Mouse (Mus musculus): ENCODE data around the gene Hsp90ab1. TPM values are rescaled to one million over a fixed set of nuclear protein-coding genes. Genes with fewer than 3 reads are reported as not detected.

Gene Hsp90ab1
- polyA plus RNA-seq, 1 experiment from 2014 or later: 1,551 TPM

DNA sequence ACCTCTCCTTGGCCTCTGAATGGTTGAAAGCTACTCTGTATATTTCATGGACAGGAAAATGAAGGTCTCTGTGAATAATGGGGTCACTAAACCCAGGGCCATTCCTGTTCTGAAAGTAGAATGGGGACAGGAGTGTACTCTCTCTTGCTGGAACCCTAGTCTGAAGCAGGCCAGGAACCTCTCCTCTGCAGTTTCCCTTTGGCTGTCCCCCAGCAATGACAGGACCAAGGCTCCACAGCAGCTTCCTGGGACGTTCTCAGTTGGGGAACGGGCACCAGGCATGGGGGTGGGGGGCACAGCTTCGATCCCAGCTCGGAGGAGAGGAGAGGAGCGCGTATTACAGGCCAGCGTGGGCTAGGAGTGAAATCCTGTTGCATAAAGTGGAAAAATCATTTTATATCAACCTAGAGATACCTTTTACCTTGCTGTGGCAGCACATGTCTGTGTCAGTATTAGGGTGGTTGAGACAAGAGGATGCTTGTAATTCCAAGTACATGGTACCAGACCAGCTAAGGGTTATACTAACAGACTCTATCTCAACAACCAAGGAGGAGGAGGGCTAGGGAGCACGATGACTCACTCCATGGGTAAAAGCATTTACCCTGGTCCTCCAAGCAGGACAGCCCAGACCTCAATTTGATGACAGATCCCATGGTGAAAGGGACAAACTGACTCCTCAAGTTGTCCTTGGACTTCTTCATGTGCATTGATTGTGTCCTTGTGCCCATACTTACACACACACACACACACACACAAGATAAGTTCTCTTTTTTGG lies 2.2 kb upstream of the Hsp90ab1 start:
- Histone ChIP-seq H3K9ac (no peak overlapping the region), H3K4me3 (replicated peaks) (no peak overlapping the region), H3K27me3 (replicated peaks) (no peaks in the 10 kb centered on the region), H3K4me2 (peak overlapping the region; percentile 84; the same call in 1 of the 2 replicates), H3K36me3 (peaks cover 15% of the 10 kb centered on the region), H3K27ac (peak overlapping the region; percentile 99), H3K9me3 (no peaks in the 10 kb centered on the region), H3K4me1 (peaks cover 26% of the 10 kb centered on the region)
- no peak for ATAC-seq (ENCODE audit: insufficient read depth, low FRiP score, low read depth)
- WGBS: 84% methylated on average over 8 of the region's 8 CpGs

DNA sequence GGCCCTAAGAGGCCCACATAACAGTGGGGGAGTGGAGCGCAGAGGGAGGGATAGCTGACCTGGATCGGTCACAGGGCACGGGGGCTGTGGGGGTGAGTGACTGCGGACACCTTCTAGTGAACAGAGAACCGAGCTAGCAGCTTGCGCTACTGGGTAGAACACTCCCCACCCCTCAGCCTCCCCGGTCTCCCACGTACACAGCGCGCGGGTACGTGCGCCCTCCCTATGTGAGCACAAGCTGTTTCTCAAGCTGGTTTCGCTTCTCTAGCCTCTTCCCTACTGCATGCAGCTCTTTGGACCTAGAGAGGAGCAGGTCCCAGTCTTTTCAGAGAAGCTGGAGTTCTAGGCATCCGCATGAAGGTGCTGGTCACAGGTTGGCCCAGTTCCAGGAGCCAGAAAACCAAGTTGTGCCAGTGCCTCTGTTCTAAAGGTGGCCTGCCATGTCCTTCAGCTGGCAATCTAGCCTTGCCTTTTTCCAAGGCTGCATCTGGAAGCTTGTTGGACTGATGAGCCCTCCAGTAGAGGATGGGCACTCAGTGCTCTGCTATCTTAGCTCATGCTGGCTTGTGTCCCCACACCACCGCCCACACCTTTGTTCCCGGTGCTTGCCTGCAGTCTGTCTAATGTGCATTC lies 1.2 kb upstream of the Hsp90ab1 start:
- H3K27me3 ChIP-seq (replicated peaks): no peaks in the 10 kb centered on the region
- H3K4me1 ChIP-seq: peaks cover 35% of the 10 kb centered on the region
- peak overlapping the region; percentile 99 for H3K27ac ChIP-seq
- H3K4me3 ChIP-seq (replicated peaks): peak overlapping the region; percentile 99
- H3K9me3 ChIP-seq: no peaks in the 10 kb centered on the region
- peak overlapping the region; percentile 84 for H3K4me2 ChIP-seq
- H3K36me3 ChIP-seq: peaks cover 26% of the 10 kb centered on the region
- WGBS: 4% methylated on average over 17 of the region's 17 CpGs
- peak; percentile 70 for ATAC-seq (ENCODE audit: insufficient read depth, low FRiP score, low read depth)
- H3K9ac ChIP-seq: peak overlapping the region; percentile 73

DNA sequence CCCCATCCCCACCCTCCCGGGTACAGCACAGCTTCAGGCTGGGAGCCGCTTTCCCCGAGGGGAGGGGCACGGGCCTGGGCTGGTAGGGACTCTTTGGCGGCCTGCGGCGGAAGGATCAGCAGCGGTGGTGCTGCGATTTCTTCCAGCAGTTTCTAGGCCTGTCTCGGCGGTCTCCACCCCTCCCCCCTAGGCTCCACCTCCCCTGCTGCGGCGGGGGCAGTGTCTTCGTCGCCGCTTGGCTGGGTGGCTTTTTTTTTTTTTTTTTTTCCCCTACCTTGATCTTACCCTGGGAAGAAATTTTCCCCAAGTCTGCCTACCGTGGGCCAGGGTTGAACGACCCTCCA lies 681 bp upstream of the Hsp90ab1 start:
- H3K36me3 ChIP-seq: peaks cover 31% of the 10 kb centered on the region
- H3K27me3 ChIP-seq (replicated peaks): no peaks in the 10 kb centered on the region
- WGBS: 0% methylated on average over 18 of the region's 18 CpGs
- no peaks in the 10 kb centered on the region for H3K9me3 ChIP-seq
- peak overlapping the region; percentile 99 for H3K27ac ChIP-seq
- peak overlapping the region; percentile 73 for H3K9ac ChIP-seq
- ATAC-seq (ENCODE audit: insufficient read depth, low FRiP score, low read depth): peak; percentile 44
- peak overlapping the region; percentile 99 for H3K4me3 ChIP-seq (replicated peaks)
- H3K4me1 ChIP-seq: peaks cover 37% of the 10 kb centered on the region
- H3K4me2 ChIP-seq: peak overlapping the region; percentile 84

DNA sequence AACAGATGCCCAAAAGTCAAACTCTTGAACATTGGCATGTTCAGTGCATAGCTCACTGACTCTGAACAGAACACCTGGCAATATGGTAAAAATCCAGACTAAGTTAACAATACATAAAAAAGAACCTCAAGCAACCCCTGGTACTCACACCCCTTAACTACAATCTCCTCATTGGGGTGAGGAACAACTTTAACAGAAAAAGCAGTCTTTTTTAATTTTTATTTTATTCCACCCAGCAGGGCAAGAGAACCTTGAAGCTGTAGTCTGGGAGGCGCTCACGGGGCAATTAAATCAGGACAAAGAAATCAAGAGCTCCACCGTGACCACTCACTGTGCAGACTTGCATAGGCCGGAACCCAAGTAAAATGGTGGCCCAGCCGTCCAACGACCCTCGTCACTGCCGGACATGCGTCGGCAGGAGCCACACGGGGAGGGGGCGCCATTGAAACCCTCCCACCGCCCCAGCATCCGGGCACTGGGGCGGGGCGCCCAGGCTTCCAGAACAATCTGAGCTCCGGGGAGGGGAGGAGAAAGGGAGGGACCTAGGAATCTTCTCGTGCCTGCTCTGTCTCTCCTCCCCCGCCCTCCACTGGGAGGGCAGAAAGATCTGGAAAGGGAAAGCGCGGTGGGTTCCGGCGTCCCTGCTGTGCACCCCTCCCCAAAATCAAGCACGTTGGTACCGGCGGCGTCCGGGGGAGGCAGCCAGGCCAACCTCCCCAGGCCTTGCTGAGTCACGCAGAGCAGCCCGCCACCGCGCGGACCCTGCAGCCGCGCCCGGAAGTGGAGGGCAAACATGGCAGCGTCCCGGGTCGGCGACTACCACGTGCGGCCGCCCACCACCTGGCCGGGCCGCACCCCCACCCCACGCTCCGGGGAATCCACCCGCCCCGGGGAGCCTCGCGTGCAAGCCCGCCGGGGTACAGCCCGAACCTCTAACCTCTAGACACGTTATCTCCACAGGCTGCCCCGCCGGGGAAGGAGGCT lies 676 bp downstream of the Hsp90ab1 start:
- Histone ChIP-seq H3K9ac (peak overlapping the region; percentile 100), H3K4me2 (peak overlapping the region; percentile 84), H3K27me3 (replicated peaks) (no peaks in the 10 kb centered on the region), H3K4me3 (replicated peaks) (peak overlapping the region; percentile 99), H3K36me3 (peaks cover 43% of the 10 kb centered on the region), H3K9me3 (no peaks in the 10 kb centered on the region), H3K27ac (peak overlapping the region; percentile 99), H3K4me1 (peaks cover 35% of the 10 kb centered on the region)
- WGBS: under 1% methylated on average over 56 of the region's 57 CpGs
- peak; percentile 29 for ATAC-seq (ENCODE audit: insufficient read depth, low FRiP score, low read depth)

DNA sequence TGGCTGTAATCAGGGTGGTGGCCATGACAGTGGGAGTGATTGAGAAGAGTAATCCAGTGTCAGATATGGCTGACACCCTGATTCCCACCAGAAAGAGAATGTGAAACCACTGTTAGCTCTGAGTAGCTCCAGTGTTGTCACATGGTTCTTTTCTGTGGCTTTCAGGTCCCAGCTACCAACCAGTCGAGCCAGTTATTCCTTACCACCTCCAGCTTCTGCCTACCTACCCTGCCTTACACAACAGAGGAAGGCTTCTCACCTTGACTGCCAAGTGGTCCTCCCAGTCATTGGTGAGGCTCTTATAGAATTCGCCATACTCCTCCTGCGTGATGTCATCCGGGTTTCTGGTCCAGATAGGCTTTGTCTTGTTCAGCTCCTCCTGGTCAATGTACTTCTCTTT lies 3.1 kb downstream of the Hsp90ab1 start:
- Histone ChIP-seq H3K27ac (no peak overlapping the region), H3K27me3 (replicated peaks) (no peaks in the 10 kb centered on the region), H3K4me3 (replicated peaks) (no peak overlapping the region), H3K4me1 (peaks cover 51% of the 10 kb centered on the region), H3K4me2 (no peak overlapping the region), H3K9ac (no peak overlapping the region), H3K9me3 (no peaks in the 10 kb centered on the region), H3K36me3 (peaks cover 55% of the 10 kb centered on the region)
- ATAC-seq (ENCODE audit: insufficient read depth, low FRiP score, low read depth): no peak
- 76% methylated on average over 4 of the region's 4 CpGs for WGBS

DNA sequence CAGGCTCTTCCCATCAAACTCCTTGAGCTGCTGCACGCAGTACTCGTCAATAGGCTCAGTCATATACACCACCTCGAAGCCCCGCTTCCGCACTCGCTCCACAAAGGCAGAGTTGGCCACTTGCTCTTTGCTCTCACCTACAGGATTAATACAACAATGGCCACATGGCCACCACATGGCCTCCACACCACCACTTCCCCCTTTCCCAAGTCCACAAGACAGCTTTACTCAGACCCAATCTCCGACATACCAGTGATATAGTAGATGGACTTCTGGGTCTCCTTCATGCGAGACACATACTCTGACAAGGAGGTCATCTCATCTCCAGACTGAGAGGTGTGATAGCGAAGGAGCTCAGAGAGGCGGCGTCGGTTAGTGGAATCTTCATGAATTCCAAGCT lies 4.1 kb downstream of the Hsp90ab1 start:
- H3K36me3 ChIP-seq: peaks cover 55% of the 10 kb centered on the region

DNA sequence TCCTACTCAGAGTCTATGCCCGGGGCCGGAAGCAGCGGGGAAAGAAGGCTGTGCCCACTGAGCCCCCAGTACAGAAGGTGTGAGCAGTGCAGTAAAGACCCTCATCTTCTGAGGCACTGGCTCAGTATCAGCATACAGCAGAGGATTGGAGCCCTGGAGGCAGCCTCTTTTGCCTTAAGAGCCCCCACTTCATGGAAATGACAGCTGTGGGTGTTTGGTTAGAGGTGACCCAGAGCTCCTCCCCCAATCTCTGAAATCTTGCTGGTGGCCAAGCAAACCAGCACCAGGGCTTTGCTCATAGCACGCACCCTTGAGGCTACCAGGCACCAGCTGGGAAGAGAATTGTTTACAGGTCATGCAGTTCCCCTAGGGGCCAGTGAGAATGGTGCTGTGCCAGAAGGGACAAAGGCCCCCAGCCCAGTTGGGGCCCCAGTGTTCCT lies 5.9 kb downstream of the Hsp90ab1 start:
- no peak overlapping the region for H3K4me3 ChIP-seq (replicated peaks)
- no peaks in the 10 kb centered on the region for H3K9me3 ChIP-seq
- no peak overlapping the region for H3K4me2 ChIP-seq
- H3K9ac ChIP-seq: no peak overlapping the region
- ATAC-seq (ENCODE audit: insufficient read depth, low FRiP score, low read depth): no peak
- H3K27me3 ChIP-seq (replicated peaks): no peaks in the 10 kb centered on the region
- 0 out of 2 replicates have a peak overlapping the region, but pooled peaks have one; percentile 8 for H3K27ac ChIP-seq
- 33% methylated on average over 4 of the region's 4 CpGs for WGBS
- peaks cover 49% of the 10 kb centered on the region for H3K4me1 ChIP-seq
- H3K36me3 ChIP-seq: peaks cover 55% of the 10 kb centered on the region

More for the DNA sequence above, 4.1 kb downstream of the Hsp90ab1 start:
- H3K9me3 ChIP-seq: no peaks in the 10 kb centered on the region
- no peaks in the 10 kb centered on the region for H3K27me3 ChIP-seq (replicated peaks)
- no peak overlapping the region for H3K27ac ChIP-seq
- WGBS: 85% methylated on average over 12 of the region's 12 CpGs
- no peak overlapping the region for H3K9ac ChIP-seq
- no peak overlapping the region for H3K4me3 ChIP-seq (replicated peaks)
- H3K4me2 ChIP-seq: no peak overlapping the region
- peaks cover 49% of the 10 kb centered on the region for H3K4me1 ChIP-seq
- no peak for ATAC-seq (ENCODE audit: insufficient read depth, low FRiP score, low read depth)

DNA sequence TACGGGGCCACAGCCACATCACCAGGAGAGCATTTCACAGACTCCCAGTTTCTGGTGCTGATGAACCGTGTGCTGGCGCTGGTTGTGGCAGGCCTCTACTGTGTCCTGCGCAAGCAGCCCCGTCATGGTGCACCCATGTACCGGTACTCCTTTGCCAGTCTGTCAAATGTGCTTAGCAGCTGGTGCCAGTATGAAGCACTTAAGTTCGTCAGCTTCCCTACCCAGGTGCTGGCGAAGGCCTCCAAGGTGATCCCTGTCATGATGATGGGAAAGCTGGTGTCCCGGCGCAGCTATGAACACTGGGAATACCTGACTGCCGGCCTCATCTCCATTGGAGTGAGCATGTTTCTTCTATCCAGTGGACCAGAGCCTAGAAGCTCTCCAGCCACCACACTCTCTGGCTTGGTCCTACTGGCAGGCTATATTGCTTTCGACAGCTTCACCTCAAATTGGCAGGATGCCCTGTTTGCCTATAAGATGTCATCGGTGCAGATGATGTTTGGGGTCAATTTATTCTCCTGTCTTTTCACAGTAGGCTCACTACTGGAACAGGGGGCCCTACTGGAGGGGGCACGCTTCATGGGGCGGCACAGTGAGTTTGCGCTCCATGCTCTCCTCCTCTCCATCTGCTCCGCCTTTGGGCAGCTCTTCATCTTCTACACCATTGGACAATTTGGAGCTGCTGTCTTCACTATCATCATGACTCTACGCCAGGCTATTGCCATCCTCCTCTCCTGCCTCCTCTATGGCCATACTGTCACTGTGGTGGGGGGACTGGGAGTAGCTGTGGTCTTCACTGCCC lies 6.5 kb downstream of the Hsp90ab1 start:
- WGBS: 59% methylated on average over 18 of the region's 18 CpGs
- ATAC-seq (ENCODE audit: insufficient read depth, low FRiP score, low read depth): no peak
- Histone ChIP-seq H3K9ac (no peak overlapping the region), H3K9me3 (no peaks in the 10 kb centered on the region), H3K36me3 (peaks cover 52% of the 10 kb centered on the region), H3K27ac (0 out of 2 replicates have a peak overlapping the region, but pooled peaks have one; percentile 8), H3K4me2 (no peak overlapping the region), H3K4me3 (replicated peaks) (no peak overlapping the region), H3K4me1 (peaks cover 45% of the 10 kb centered on the region), H3K27me3 (replicated peaks) (no peaks in the 10 kb centered on the region)

DNA sequence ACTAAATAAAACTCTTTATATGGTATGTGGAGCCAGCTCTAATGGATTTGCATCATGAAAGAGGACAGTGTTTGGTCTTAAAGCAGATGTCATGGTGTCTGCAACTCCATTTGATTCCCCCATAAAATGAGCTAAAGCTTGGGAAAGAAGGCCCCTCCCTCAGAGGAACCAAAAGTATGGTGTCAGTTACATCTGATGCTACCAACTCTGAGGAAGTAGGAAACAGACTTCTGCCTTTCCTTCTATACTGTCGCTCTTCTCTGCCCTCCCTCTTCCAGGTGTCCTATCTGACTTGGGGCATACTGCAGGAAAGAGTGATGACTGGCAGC lies 7.1 kb downstream of the Hsp90ab1 start:
- H3K4me1 ChIP-seq: peaks cover 42% of the 10 kb centered on the region
- H3K4me2 ChIP-seq: no peak overlapping the region
- no peaks in the 10 kb centered on the region for H3K9me3 ChIP-seq
- H3K9ac ChIP-seq: no peak overlapping the region
- no peak overlapping the region for H3K27ac ChIP-seq
- H3K27me3 ChIP-seq (replicated peaks): no peaks in the 10 kb centered on the region
- no peak for ATAC-seq (ENCODE audit: insufficient read depth, low FRiP score, low read depth)
- peaks cover 46% of the 10 kb centered on the region for H3K36me3 ChIP-seq
- WGBS: 68% methylated on average over 1 of the region's 1 CpGs
- H3K4me3 ChIP-seq (replicated peaks): no peak overlapping the region

DNA sequence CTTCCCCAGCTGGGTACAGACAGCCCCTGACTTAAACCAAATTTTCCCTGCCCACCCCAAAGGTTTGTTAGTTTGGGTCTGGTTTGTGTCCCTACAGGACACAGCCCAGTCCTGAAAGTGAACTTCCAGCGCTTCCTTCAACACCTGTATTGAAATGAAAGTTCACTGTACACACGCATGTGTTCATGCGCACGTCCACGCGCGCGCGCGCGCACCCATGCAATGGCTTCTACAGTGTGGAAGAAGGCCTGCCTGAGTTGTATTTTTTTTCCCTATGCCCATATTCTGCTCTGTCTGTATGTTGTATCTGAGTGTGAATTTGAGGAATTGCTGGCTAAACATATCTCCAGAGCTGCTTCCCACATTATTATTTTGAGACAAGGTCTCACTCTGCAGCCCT lies 8.0 kb downstream of the Hsp90ab1 start:
- no peak for ATAC-seq (ENCODE audit: insufficient read depth, low FRiP score, low read depth)
- Histone ChIP-seq H3K9ac (0 out of 2 replicates have a peak overlapping the region, but pooled peaks have one; percentile 98), H3K4me2 (peak overlapping the region; percentile 86), H3K4me1 (peaks cover 34% of the 10 kb centered on the region), H3K27me3 (replicated peaks) (0 out of 2 replicates have a peak, but pooled peaks cover 2% of the 10 kb centered on the region), H3K4me3 (replicated peaks) (peak overlapping the region; percentile 99), H3K27ac (0 out of 2 replicates have a peak overlapping the region, but pooled peaks have one; percentile 88), H3K9me3 (no peaks in the 10 kb centered on the region), H3K36me3 (peaks cover 37% of the 10 kb centered on the region)
- WGBS: 91% methylated on average over 11 of the region's 11 CpGs

DNA sequence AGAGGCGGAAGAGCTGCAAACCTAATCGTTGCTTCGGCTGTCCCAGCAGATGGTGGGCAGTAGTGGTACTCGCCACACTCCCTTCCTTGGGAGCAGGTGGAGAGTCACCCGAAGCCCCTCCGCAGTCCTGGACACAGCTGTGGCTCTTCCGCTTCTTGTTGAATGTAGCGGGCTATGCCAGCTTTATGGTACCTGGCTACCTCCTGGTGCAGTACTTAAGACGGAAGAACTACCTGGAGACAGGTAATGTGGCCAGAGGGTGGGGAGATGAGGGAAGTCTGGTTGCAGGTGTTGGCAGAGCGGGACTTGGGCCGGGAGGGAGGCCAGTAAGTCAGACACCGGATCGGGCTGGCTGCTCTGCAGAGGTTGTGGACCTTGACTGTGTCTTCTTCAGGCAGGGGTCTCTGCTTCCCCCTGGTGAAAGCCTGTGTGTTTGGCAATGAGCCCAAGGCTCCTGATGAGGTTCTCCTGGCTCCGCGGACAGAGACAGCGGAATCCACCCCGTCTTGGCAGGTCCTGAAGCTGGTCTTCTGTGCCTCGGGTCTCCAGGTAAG lies 8.5 kb downstream of the Hsp90ab1 start:
- Histone ChIP-seq H3K4me3 (replicated peaks) (peak overlapping the region; percentile 99), H3K27ac (peak overlapping the region; percentile 88), H3K27me3 (replicated peaks) (0 out of 2 replicates have a peak, but pooled peaks cover 2% of the 10 kb centered on the region), H3K4me1 (peaks cover 29% of the 10 kb centered on the region), H3K9ac (peak overlapping the region; percentile 98), H3K36me3 (peaks cover 32% of the 10 kb centered on the region), H3K9me3 (no peaks in the 10 kb centered on the region), H3K4me2 (peak overlapping the region; percentile 86)
- 9% methylated on average over 17 of the region's 18 CpGs for WGBS
- ATAC-seq (ENCODE audit: insufficient read depth, low FRiP score, low read depth): no peak
